Comparison of ENCODE assay signal across 23 mouse cellular contexts in the genomic region with DNA sequence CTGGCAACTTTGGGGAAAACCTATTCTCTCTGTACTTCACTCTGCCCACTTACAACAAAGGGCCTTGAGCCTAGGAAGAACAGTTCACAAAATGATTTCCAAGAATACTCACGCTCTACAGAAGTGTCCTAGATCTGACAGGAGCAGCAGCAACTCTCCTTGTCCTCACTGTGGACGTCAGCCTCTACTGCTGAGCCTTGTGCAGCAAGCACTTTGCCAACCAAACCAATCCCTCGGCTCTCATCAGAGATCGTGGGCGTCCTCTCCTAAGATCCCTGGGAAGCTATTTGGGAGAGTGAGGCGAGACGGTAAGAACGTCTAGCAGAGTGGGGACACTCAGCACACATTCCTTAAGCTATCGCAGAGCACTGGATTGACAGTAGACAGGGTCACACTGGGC. TPM values are rescaled to one million over a fixed set of nuclear protein-coding genes. Genes with fewer than 3 reads are reported as not detected.
DNase-seq lines count a peak whose midpoint lies in the region; ATAC-seq lines count a peak whose summit lies in the region.
"Had no signal": no experiment of that assay in that cellular context is flagged by ENCODE, and none has a peak within 500 bp of the region (broad histone marks: within the 10 kb centered on the region; RNA-seq: fewer than 3 reads in every experiment).

No protein-coding gene starts in this region.

- H3K27me3 ChIP-seq in heart, embryonic 10.5 days (ENCODE audit: insufficient read depth, poor library complexity, severe bottlenecking), result 0 out of 2 replicates have a peak, but pooled peaks cover 11% of the 10 kb centered on the region
- H3K27me3 ChIP-seq in heart, embryonic 13.5 days (replicated peaks), result peaks cover 6% of the 10 kb centered on the region; the same call in 1 of the 2 replicates
- H3K27me3 ChIP-seq: forebrain, embryonic 13.5 days had no signal

- peaks cover 47% of the 10 kb centered on the region for H3K4me1 ChIP-seq in heart, embryonic 10.5 days
- peaks cover 27% of the 10 kb centered on the region for H3K4me1 ChIP-seq in heart, embryonic 13.5 days
- H3K4me1 ChIP-seq: forebrain, embryonic 13.5 days had no signal

- DNase-seq in heart, embryonic 10.5 days (ENCODE audit: low spot score), result no peak
- DNase-seq in heart, postnatal 4 days, result no peak
- DNase-seq in heart, postnatal 36 days, result no peak
- DNase-seq in telencephalon, adult 2 months (ENCODE audit: low read depth, low spot score), result peak; percentile 29
- no peak for DNase-seq in adrenal gland, postnatal 4 days (ENCODE audit: low spot score in 2 of 2)
- DNase-seq: adrenal gland, adult 2 months; adrenal gland, postnatal 14 days; cerebellum, adult 18-20 months; cerebellum, adult 9-10 months; cerebellum, postnatal 14 days; gastrocnemius, postnatal 10 days; heart, adult 11 months; kidney, adult 18-20 months had no signal

- intact Hi-C loops in heart, postnatal 36 days (cut with DNase I), result no loop called here

- H3K36me3 ChIP-seq in heart, embryonic 10.5 days, result no peaks in the 10 kb centered on the region
- H3K36me3 ChIP-seq in heart, embryonic 13.5 days, result no peaks in the 10 kb centered on the region
- H3K36me3 ChIP-seq: forebrain, embryonic 10.5 days had no signal

- no peak for ATAC-seq in heart, embryonic 13.5 days (ENCODE audit: extremely low read depth, insufficient number of reproducible peaks, low FRiP score, low TSS enrichment)
- ATAC-seq: CD4-positive, CD25-positive, alpha-beta regulatory T cell, adult 4 months; forebrain, embryonic 13.5 days; forebrain, embryonic 16.5 days; hindbrain, postnatal 0 days; inflammation-experienced regulatory T-cells, adult 6 months; intestine, embryonic 16.5 days had no signal

- peak overlapping the region; percentile 8 for H3K4me2 ChIP-seq in heart, embryonic 13.5 days
- H3K4me2 ChIP-seq: forebrain, embryonic 13.5 days; hindbrain, embryonic 14.5 days had no signal

- peak overlapping the region; percentile 85; the same call in 1 of the 2 replicates for H3K27ac ChIP-seq in heart, embryonic 10.5 days
- no peak overlapping the region for H3K27ac ChIP-seq in heart, embryonic 13.5 days (replicated peaks)
- H3K27ac ChIP-seq: forebrain, embryonic 10.5 days; forebrain, embryonic 13.5 days; hindbrain, embryonic 14.5 days; hindbrain, postnatal 0 days had no signal

- H3K4me3 ChIP-seq in heart, embryonic 10.5 days, result no peak overlapping the region
- H3K4me3 ChIP-seq in heart, embryonic 13.5 days, result no peak overlapping the region
- H3K4me3 ChIP-seq: forebrain, embryonic 10.5 days; forebrain, embryonic 13.5 days had no signal

- 31% methylated on average over 9 of the region's 9 CpGs for WGBS in heart, embryonic 10.5 days
- 36% methylated on average over 9 of the region's 9 CpGs for WGBS in heart, embryonic 13.5 days

- H3K9ac ChIP-seq in heart, embryonic 13.5 days, result no peak overlapping the region
- H3K9ac ChIP-seq: forebrain, embryonic 13.5 days; hindbrain, embryonic 14.5 days had no signal

- H3K9me3 ChIP-seq in heart, embryonic 10.5 days, result no peaks in the 10 kb centered on the region
- H3K9me3 ChIP-seq in heart, embryonic 13.5 days, result no peaks in the 10 kb centered on the region
- H3K9me3 ChIP-seq: forebrain, embryonic 10.5 days; forebrain, embryonic 13.5 days had no signal

RNA-seq across cellular contexts. Expression of gene Itga11, which starts 17.6 kb away (rescaled TPM):
- 0.36 and 0.62 TPM in 2 replicates for polyA plus RNA-seq in heart, embryonic 10.5 days (2016; fragmentation: Nextera tagmentation; extraction: Ambion mirVana)
- total RNA-seq in heart, postnatal 4 days (2021), result 1 to 10 TPM in 1 of 2 experiments, under 1 TPM in 1; 0.98 to 1.1 TPM
- 0.70 and 0.83 TPM in 2 replicates for polyA plus RNA-seq in heart, embryonic 13.5 days (2015; fragmentation: Nextera tagmentation; extraction: Ambion mirVana)
- total RNA-seq in heart, postnatal 36 days (2021), result 1 to 10 TPM; 1.4 to 2.1 TPM
- total RNA-seq in adrenal gland, postnatal 4 days (2021), result 1 to 10 TPM; 2.3 to 2.9 TPM
- total RNA-seq: MEL had no signal
